Mouse (Mus musculus) E14TG2a.4 (cell line): ENCODE results near the gene Tfip11.

ENCODE experiments used
- CTCF ChIP-seq: conservative IDR thresholded peaks from 2 replicates; pipeline ENCODE4 v1.5.1; 2014; ENCODE audit warnings: low read length
- NANOG ChIP-seq: IDR thresholded peaks from 2 replicates; pipeline ENCODE4 v1.6.1; 2014; ENCODE audit warnings: borderline replicate concordance, low read length, mixed read lengths

DNA sequence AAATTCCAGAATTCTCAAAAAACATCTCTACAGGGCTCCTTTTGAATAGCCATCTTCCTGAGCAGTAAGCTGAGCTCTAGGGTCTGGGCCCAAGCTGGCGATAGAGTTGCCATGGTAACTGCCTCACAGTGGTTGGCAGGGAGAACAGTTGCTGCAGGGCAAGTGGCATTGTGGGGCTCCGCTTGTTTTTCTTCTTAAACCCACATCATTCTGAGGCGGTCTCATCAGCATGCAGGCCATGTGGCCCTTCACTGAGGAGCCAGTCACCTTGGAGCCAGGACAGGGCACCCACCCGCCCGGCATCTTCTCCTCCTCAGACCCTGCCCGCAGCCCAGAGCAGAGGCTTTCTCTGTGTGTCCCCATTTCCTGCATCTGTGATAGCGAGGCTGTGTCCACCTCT is 45.8 kb downstream of the Tfip11 start:
- TF ChIP-seq CTCF (no peak), NANOG (no peak)
